Mouse (Mus musculus) limb, embryonic 15.5 days (tissue): ENCODE measurements around the gene Olfr374. TPM values are rescaled to one million over a fixed set of nuclear protein-coding genes. Genes with fewer than 3 reads are reported as not detected.
"Not testable (repeated sequence)": the region's sequence is repeated elsewhere in the genome, so short reads cannot be mapped to it uniquely, and the experiment has no call there.

ENCODE experiments used
- ATAC-seq: fragments of 200-750 bp; cut with Nextera tagmentation; 2 replicates; pipeline ENCODE4 v1.8.0; 2017; ENCODE audit warnings: low read depth, moderate TSS enrichment; ENCODE audit not compliant: insufficient number of reproducible peaks, low FRiP score, low TSS enrichment
- H3K27ac ChIP-seq: fragments of 300-500 bp; sonication (generic); 2 replicates; pipeline ENCODE4 v1.5.1; 2015; ENCODE audit warnings: moderate library complexity, mild to moderate bottlenecking, inconsistent platforms
- H3K27me3 ChIP-seq: fragments of 300-500 bp; sonication (generic); 2 replicates; pipeline ENCODE4 v1.6.1; 2015; ENCODE audit warnings: inconsistent platforms
- H3K36me3 ChIP-seq: fragments of 300-500 bp; sonication (generic); 2 replicates; pipeline ENCODE4 v1.6.1; 2015; ENCODE audit warnings: inconsistent platforms
- H3K4me1 ChIP-seq: fragments of 300-500 bp; sonication (generic); 2 replicates; pipeline ENCODE4 v1.6.1; 2015; ENCODE audit warnings: inconsistent platforms
- H3K4me2 ChIP-seq: fragments of 300-500 bp; sonication (generic); 2 replicates; pipeline ENCODE4 v1.6.1; 2015; ENCODE audit warnings: mild to moderate bottlenecking, inconsistent platforms
- H3K4me3 ChIP-seq: fragments of 300-500 bp; sonication (generic); 2 replicates; pipeline ENCODE4 v1.5.1; 2015; ENCODE audit warnings: mild to moderate bottlenecking, inconsistent platforms
- H3K9ac ChIP-seq: fragments of 300-500 bp; sonication (generic); 2 replicates; pipeline ENCODE4 v1.6.1; 2015; ENCODE audit warnings: inconsistent platforms
- H3K9me3 ChIP-seq: fragments of 300-500 bp; sonication (generic); 2 replicates; pipeline ENCODE4 v1.6.1; 2016; ENCODE audit warnings: inconsistent platforms
- WGBS: fragments of 180-500 bp; shearing (Covaris S2); methylation state at CpG from one replicate; pipeline ENCODE4 v1.1.7; 2015; 5-methylcytosine and 5-hydroxymethylcytosine counted together
- polyA plus RNA-seq: library from polyadenylated mRNA; unstranded; fragments of >200 nt; fragmentation: Nextera tagmentation; extraction: Ambion mirVana; gene quantifications from 2 replicates; pipeline ENCODE4 v1.2.1, GENCODE M21; 2015

Gene Olfr374
- polyA plus RNA-seq, result 0.01 and 0.09 TPM in 2 replicates

GRCm38 (mm10) chr8:72106740-72107139 is at the start of gene Olfr374:
Olfr374 (plus strand) TSS chr8:72107040.
- no peaks in the 10 kb centered on the region for H3K9me3 ChIP-seq
- no peak for ATAC-seq
- H3K36me3 ChIP-seq, result no peaks in the 10 kb centered on the region
- no peak within 1 kb of the TSS for H3K27ac ChIP-seq
- no peaks in the 10 kb centered on the region for H3K4me1 ChIP-seq
- no peaks in the 10 kb centered on the region for H3K27me3 ChIP-seq
- H3K4me3 ChIP-seq, result no peak within 1 kb of the TSS
- no peak within 1 kb of the TSS for H3K9ac ChIP-seq
- 84% methylated on average over 3 of the region's 3 CpGs for WGBS
- no peak within 1 kb of the TSS for H3K4me2 ChIP-seq

DNA sequence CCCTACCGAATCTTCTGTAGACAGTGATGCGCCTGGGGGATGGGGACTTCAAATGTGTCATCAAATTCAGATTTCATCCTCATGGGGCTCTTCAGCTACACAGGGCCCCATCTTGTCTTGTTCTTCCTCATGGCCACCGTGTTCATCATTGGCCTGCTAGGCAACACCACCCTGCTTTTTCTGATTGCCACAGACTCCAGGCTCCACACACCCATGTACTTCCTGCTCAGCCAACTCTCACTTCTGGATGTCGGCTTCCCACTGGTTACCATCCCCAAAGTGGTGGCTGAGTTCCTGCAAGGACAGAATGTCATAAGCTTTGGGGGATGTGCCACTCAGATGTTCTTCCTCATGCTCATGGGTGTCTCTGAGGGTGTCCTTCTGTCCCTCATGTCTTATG is 49.2 kb upstream of the Olfr374 start:
- not testable (repeated sequence) for H3K4me2 ChIP-seq, ATAC-seq, H3K27ac ChIP-seq, H3K4me3 ChIP-seq, H3K27me3 ChIP-seq, H3K9me3 ChIP-seq, H3K4me1 ChIP-seq, H3K9ac ChIP-seq, H3K36me3 ChIP-seq
- WGBS, result 89% methylated on average over 3 of the region's 4 CpGs

DNA sequence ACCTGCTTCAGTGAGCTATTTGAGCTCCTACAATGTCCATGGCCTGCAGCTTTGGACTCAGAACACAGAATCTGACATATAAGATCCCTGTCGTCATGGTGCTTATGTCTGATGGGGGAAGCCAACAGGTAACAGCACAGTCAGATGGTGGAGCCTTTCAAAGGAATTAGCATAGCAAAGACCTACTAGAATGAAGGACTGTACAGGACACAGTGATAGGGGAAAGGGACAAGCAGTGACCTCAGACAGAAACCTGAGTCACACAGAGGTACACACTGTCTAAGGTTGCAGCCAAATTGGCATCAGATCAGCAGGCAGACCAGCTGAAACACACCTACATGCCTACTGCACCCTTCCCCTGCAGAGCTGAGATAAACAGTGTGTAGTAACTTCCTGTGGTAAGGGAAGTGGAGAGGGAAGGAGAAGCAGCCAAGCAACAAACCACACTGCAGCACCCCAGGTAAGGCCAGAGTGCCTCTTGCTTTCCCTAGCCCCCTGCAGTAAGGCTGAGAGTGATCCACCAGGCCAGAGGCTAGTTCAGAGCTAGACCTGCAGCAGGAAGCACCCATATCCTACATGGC is 39.9 kb upstream of the Olfr374 start:
- H3K4me2 ChIP-seq, H3K9ac ChIP-seq, H3K4me3 ChIP-seq, ATAC-seq, H3K27ac ChIP-seq, H3K27me3 ChIP-seq, H3K4me1 ChIP-seq, H3K36me3 ChIP-seq, H3K9me3 ChIP-seq: not testable (repeated sequence)
- WGBS, result 81% methylated on average over 1 of the region's 1 CpGs

GRCm38 (mm10) chr8:72082877-72083276 is 24.0 kb upstream of the Olfr374 start, which contains the start of gene Olfr373:
Olfr373 (plus strand) TSS chr8:72083177.
- H3K27ac ChIP-seq, H3K4me2 ChIP-seq, H3K4me1 ChIP-seq, H3K9me3 ChIP-seq, H3K36me3 ChIP-seq, ATAC-seq, H3K9ac ChIP-seq, H3K27me3 ChIP-seq, H3K4me3 ChIP-seq: not testable (repeated sequence)

- Histone ChIP-seq H3K9ac (no peak overlapping the region), H3K4me3 (no peak overlapping the region), H3K4me1 (no peaks in the 10 kb centered on the region), H3K27me3 (no peaks in the 10 kb centered on the region), H3K4me2 (no peak overlapping the region), H3K36me3 (no peaks in the 10 kb centered on the region), H3K9me3 (no peaks in the 10 kb centered on the region), H3K27ac (no peak overlapping the region)
- no peak for ATAC-seq
- 64% methylated on average over 5 of the region's 5 CpGs for WGBS
These were observed 22.1 kb upstream of the Olfr374 start for GRCm38 (mm10) chr8:72084744-72085143.

- 80% methylated on average over 3 of the region's 3 CpGs for WGBS
- H3K27ac ChIP-seq, H3K36me3 ChIP-seq, H3K27me3 ChIP-seq, H3K4me3 ChIP-seq, H3K4me2 ChIP-seq, H3K9me3 ChIP-seq, H3K9ac ChIP-seq, ATAC-seq, H3K4me1 ChIP-seq: not testable (repeated sequence)
These were observed 19.2 kb upstream of the Olfr374 start for GRCm38 (mm10) chr8:72087611-72088010.

GRCm38 (mm10) chr8:72096721-72097120 is 10.1 kb upstream of the Olfr374 start:
- H3K9me3 ChIP-seq, H3K4me2 ChIP-seq, H3K27me3 ChIP-seq, ATAC-seq, H3K4me3 ChIP-seq, H3K9ac ChIP-seq, H3K36me3 ChIP-seq, H3K27ac ChIP-seq, H3K4me1 ChIP-seq: not testable (repeated sequence)

DNA sequence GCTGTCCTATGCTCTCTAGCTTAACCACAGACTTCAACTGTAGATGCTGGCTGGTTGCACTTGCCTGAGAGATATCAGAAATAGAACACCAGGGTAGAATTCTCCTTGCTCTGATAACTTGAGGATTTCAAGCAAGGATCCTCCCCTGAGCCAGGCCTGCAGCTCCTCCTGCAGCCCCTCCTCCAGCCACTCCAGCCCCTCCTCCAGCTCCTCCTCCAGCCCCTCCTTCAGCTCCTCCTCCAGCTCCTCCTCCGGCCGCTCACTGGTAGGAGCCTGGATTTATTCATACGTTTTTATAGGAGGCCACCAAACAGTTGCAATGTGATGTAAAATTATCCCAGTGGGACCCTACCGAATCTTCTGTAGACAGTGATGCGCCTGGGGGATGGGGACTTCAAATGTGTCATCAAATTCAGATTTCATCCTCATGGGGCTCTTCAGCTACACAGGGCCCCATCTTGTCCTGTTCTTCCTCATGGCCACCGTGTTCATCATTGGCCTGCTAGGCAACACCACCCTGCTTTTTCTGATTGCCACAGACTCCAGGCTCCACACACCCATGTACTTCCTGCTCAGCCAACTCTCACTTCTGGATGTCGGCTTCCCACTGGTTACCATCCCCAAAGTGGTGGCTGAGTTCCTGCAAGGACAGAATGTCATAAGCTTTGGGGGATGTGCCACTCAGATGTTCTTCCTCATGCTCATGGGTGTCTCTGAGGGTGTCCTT is 7.3 kb upstream of the Olfr374 start:
- 53% methylated on average over 6 of the region's 7 CpGs for WGBS
- H3K9me3 ChIP-seq, H3K9ac ChIP-seq, H3K27ac ChIP-seq, H3K4me1 ChIP-seq, H3K36me3 ChIP-seq, H3K4me2 ChIP-seq, H3K27me3 ChIP-seq, H3K4me3 ChIP-seq: not testable (repeated sequence)
- 0 out of 2 replicates have a peak, but pooled peaks have one; percentile 55 for ATAC-seq

DNA sequence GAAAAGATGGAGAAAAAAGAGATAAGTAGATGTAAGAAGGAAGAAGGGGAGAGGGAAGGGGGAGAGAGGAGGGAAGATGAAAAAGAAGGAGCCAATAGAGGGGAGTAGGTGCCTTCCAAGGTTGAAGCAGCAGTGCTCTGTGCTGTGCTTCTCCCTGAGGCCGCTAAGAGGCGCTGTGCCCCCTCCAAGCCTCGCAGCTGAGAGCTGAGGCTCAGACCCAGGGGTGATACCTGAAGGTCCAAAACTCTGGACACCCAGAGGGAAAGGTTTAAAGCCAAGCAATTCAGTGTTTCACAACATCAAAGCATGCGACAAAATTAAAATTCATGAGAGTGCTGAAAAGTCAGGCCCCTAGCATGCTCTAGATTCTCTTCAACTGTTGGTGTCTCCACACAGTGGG is 1.7 kb upstream of the Olfr374 start:
- H3K27me3 ChIP-seq, result no peaks in the 10 kb centered on the region
- ATAC-seq, result no peak
- H3K9me3 ChIP-seq, result no peaks in the 10 kb centered on the region
- no peak overlapping the region for H3K27ac ChIP-seq
- no peaks in the 10 kb centered on the region for H3K36me3 ChIP-seq
- H3K4me2 ChIP-seq, result no peak overlapping the region
- H3K4me1 ChIP-seq, result no peaks in the 10 kb centered on the region
- 22% methylated on average over 4 of the region's 4 CpGs for WGBS
- H3K4me3 ChIP-seq, result no peak overlapping the region
- no peak overlapping the region for H3K9ac ChIP-seq

GRCm38 (mm10) chr8:72110876-72111275 is 4.0 kb downstream of the Olfr374 start:
- Histone ChIP-seq H3K4me1 (no peaks in the 10 kb centered on the region), H3K4me3 (no peak overlapping the region), H3K27ac (no peak overlapping the region), H3K9ac (no peak overlapping the region), H3K36me3 (no peaks in the 10 kb centered on the region), H3K27me3 (no peaks in the 10 kb centered on the region), H3K4me2 (no peak overlapping the region), H3K9me3 (no peaks in the 10 kb centered on the region)
- 78% methylated on average over 6 of the region's 6 CpGs for WGBS
- no peak for ATAC-seq

- WGBS, result 65% methylated on average over 3 of the region's 3 CpGs
- Histone ChIP-seq H3K4me3 (no peak overlapping the region), H3K27ac (no peak overlapping the region), H3K4me1 (no peaks in the 10 kb centered on the region), H3K27me3 (no peaks in the 10 kb centered on the region), H3K4me2 (no peak overlapping the region), H3K9ac (no peak overlapping the region), H3K36me3 (no peaks in the 10 kb centered on the region), H3K9me3 (no peaks in the 10 kb centered on the region)
- no peak for ATAC-seq
These were observed 5.6 kb downstream of the Olfr374 start for GRCm38 (mm10) chr8:72112486-72112885.

- Histone ChIP-seq H3K27me3 (no peaks in the 10 kb centered on the region), H3K4me1 (no peaks in the 10 kb centered on the region), H3K9me3 (no peaks in the 10 kb centered on the region), H3K4me2 (no peak overlapping the region), H3K27ac (no peak overlapping the region), H3K4me3 (no peak overlapping the region), H3K9ac (no peak overlapping the region), H3K36me3 (no peaks in the 10 kb centered on the region)
- ATAC-seq, result no peak
- WGBS, result 88% methylated on average over 2 of the region's 2 CpGs
These were observed 8.4 kb downstream of the Olfr374 start for GRCm38 (mm10) chr8:72115202-72115601.
